Mouse (Mus musculus) neural tube, embryonic 15.5 days (tissue): Measurements from ENCODE around the gene Stx6. TPM values are rescaled to one million over a fixed set of nuclear protein-coding genes. Genes with fewer than 3 reads are reported as not detected.

Experiments
- ATAC-seq: fragments of 200-750 bp; cut with Nextera tagmentation; 2 replicates; pipeline ENCODE4 v1.8.0; 2017; ENCODE audit warnings: mild to moderate bottlenecking, moderate TSS enrichment, moderate library complexity; ENCODE audit not compliant: low FRiP score
- H3K27ac ChIP-seq: fragments of 300-500 bp; sonication (generic); replicated peaks from 2 replicates; pipeline ENCODE4 v1.5.1; 2015; ENCODE audit warnings: mild to moderate bottlenecking, inconsistent platforms
- H3K27me3 ChIP-seq: fragments of 300-500 bp; sonication (generic); replicated peaks from 2 replicates; pipeline ENCODE4 v1.6.1; 2015; ENCODE audit warnings: inconsistent platforms
- H3K36me3 ChIP-seq: fragments of 300-500 bp; sonication (generic); 2 replicates; pipeline ENCODE4 v1.6.1; 2015; ENCODE audit warnings: inconsistent platforms
- H3K4me1 ChIP-seq: fragments of 300-500 bp; sonication (generic); 2 replicates; pipeline ENCODE4 v1.6.1; 2015; ENCODE audit warnings: inconsistent platforms
- H3K4me2 ChIP-seq: fragments of 300-500 bp; sonication (generic); 2 replicates; pipeline ENCODE4 v1.6.1; 2015; ENCODE audit warnings: inconsistent platforms, mild to moderate bottlenecking, moderate library complexity
- H3K4me3 ChIP-seq: fragments of 300-500 bp; sonication (generic); replicated peaks from 2 replicates; pipeline ENCODE4 v1.5.1; 2015; ENCODE audit warnings: mild to moderate bottlenecking, inconsistent platforms
- H3K9ac ChIP-seq: fragments of 300-500 bp; sonication (generic); replicated peaks from 2 replicates; pipeline ENCODE4 v1.6.1; 2015; ENCODE audit warnings: mild to moderate bottlenecking, inconsistent platforms
- H3K9me3 ChIP-seq: fragments of 300-500 bp; sonication (generic); replicated peaks from 2 replicates; pipeline ENCODE4 v1.6.1; 2016; ENCODE audit warnings: inconsistent platforms
- WGBS: fragments of 180-500 bp; shearing (Covaris S2); methylation state at CpG from one replicate; pipeline ENCODE4 v1.1.7; 2015; ENCODE audit warnings: mixed read lengths; 5-methylcytosine and 5-hydroxymethylcytosine counted together
- polyA plus RNA-seq: library from polyadenylated mRNA; unstranded; fragments of >200 nt; fragmentation: Nextera tagmentation; extraction: Ambion mirVana; gene quantifications from 2 replicates; pipeline ENCODE4 v1.2.1, GENCODE M21; 2015

The Stx6 gene
- polyA plus RNA-seq, 1 experiment from 2014 or later: 102 TPM

- ATAC-seq: no peak
- Histone ChIP-seq H3K27me3 (no peaks in the 10 kb centered on the region), H3K9me3 (no peaks in the 10 kb centered on the region), H3K36me3 (no peaks in the 10 kb centered on the region), H3K4me3 (no peak overlapping the region), H3K9ac (no peak overlapping the region), H3K27ac (no peak overlapping the region), H3K4me2 (no peak overlapping the region), H3K4me1 (peaks cover 24% of the 10 kb centered on the region)
- 96% methylated on average over 6 of the region's 6 CpGs for WGBS
These were observed 64.5 kb downstream of the Stx6 start for GRCm38 (mm10) chr1:155223036-155223435.

GRCm38 (mm10) chr1:155223849-155224554, 65.5 kb downstream of the Stx6 start:
- H3K27ac ChIP-seq: no peak overlapping the region
- H3K9ac ChIP-seq: no peak overlapping the region

GRCm38 (mm10) chr1:155229464-155230411, 71.2 kb downstream of the Stx6 start:
- Histone ChIP-seq H3K9me3 (no peaks in the 10 kb centered on the region), H3K4me2 (no peak overlapping the region), H3K4me1 (peaks cover 64% of the 10 kb centered on the region), H3K36me3 (no peaks in the 10 kb centered on the region), H3K27me3 (no peaks in the 10 kb centered on the region), H3K4me3 (no peak overlapping the region), H3K27ac (peak overlapping the region; percentile 82), H3K9ac (no peak overlapping the region)
- ATAC-seq: peak; percentile 28
- 17% methylated on average over 14 of the region's 14 CpGs for WGBS

More at GRCm38 (mm10) chr1:155223849-155224554, 65.5 kb downstream of the Stx6 start:
- H3K27me3 ChIP-seq: no peaks in the 10 kb centered on the region
- peak overlapping the region; percentile 41 for H3K4me2 ChIP-seq
- H3K4me3 ChIP-seq: no peak overlapping the region
- peak; percentile 46; the same call in 1 of the 2 replicates for ATAC-seq
- H3K9me3 ChIP-seq: no peaks in the 10 kb centered on the region
- no peaks in the 10 kb centered on the region for H3K36me3 ChIP-seq
- 23% methylated on average over 16 of the region's 16 CpGs for WGBS
- H3K4me1 ChIP-seq: peaks cover 33% of the 10 kb centered on the region

GRCm38 (mm10) chr1:155232385-155232784, 73.9 kb downstream of the Stx6 start:
- no peak for ATAC-seq
- 71% methylated on average over 12 of the region's 12 CpGs for WGBS

GRCm38 (mm10) chr1:155232786-155233185, 74.3 kb downstream of the Stx6 start:
- peak overlapping the region; percentile 83 for H3K27ac ChIP-seq
- H3K9me3 ChIP-seq: no peaks in the 10 kb centered on the region
- no peak overlapping the region for H3K4me3 ChIP-seq
- 61% methylated on average over 6 of the region's 6 CpGs for WGBS
- no peaks in the 10 kb centered on the region for H3K27me3 ChIP-seq
- ATAC-seq: no peak
- H3K4me1 ChIP-seq: peaks cover 87% of the 10 kb centered on the region
- H3K36me3 ChIP-seq: no peaks in the 10 kb centered on the region
- no peak overlapping the region for H3K4me2 ChIP-seq
- no peak overlapping the region for H3K9ac ChIP-seq

More at GRCm38 (mm10) chr1:155232385-155232784, 73.9 kb downstream of the Stx6 start:
- no peak overlapping the region for H3K4me2 ChIP-seq
- H3K27ac ChIP-seq: peak overlapping the region; percentile 83
- no peak overlapping the region for H3K4me3 ChIP-seq
- H3K4me1 ChIP-seq: peaks cover 85% of the 10 kb centered on the region
- H3K36me3 ChIP-seq: no peaks in the 10 kb centered on the region
- no peaks in the 10 kb centered on the region for H3K9me3 ChIP-seq
- H3K27me3 ChIP-seq: no peaks in the 10 kb centered on the region
- H3K9ac ChIP-seq: no peak overlapping the region

- H3K4me1 ChIP-seq: peaks cover 84% of the 10 kb centered on the region
- H3K27ac ChIP-seq: peak overlapping the region; percentile 83
- no peaks in the 10 kb centered on the region for H3K27me3 ChIP-seq
- no peak for ATAC-seq
- H3K4me2 ChIP-seq: no peak overlapping the region
- no peaks in the 10 kb centered on the region for H3K9me3 ChIP-seq
- WGBS: 69% methylated on average over 9 of the region's 9 CpGs
- no peak overlapping the region for H3K4me3 ChIP-seq
- no peak overlapping the region for H3K9ac ChIP-seq
- no peaks in the 10 kb centered on the region for H3K36me3 ChIP-seq
These were observed 74.9 kb downstream of the Stx6 start for GRCm38 (mm10) chr1:155233378-155233777.

GRCm38 (mm10) chr1:155233931-155234607, 75.6 kb downstream of the Stx6 start:
- Histone ChIP-seq H3K4me3 (no peak overlapping the region), H3K9ac (no peak overlapping the region), H3K27ac (peak overlapping the region; percentile 83), H3K27me3 (no peaks in the 10 kb centered on the region), H3K36me3 (no peaks in the 10 kb centered on the region), H3K9me3 (no peaks in the 10 kb centered on the region), H3K4me1 (peaks cover 82% of the 10 kb centered on the region), H3K4me2 (no peak overlapping the region)
- ATAC-seq: peak; percentile 68; the same call in 1 of the 2 replicates
- WGBS: 13% methylated on average over 14 of the region's 14 CpGs

GRCm38 (mm10) chr1:155235641-155236040, 77.1 kb downstream of the Stx6 start:
- no peak for ATAC-seq
- peaks cover 73% of the 10 kb centered on the region for H3K4me1 ChIP-seq

GRCm38 (mm10) chr1:155236306-155237024, 78.0 kb downstream of the Stx6 start:
- no peak for ATAC-seq
- H3K27ac ChIP-seq: peak overlapping the region; percentile 33
- H3K9ac ChIP-seq: no peak overlapping the region
- WGBS: 36% methylated on average over 13 of the region's 13 CpGs
- no peak overlapping the region for H3K4me2 ChIP-seq
- no peaks in the 10 kb centered on the region for H3K9me3 ChIP-seq
- H3K27me3 ChIP-seq: no peaks in the 10 kb centered on the region
- H3K4me1 ChIP-seq: peaks cover 65% of the 10 kb centered on the region
- H3K4me3 ChIP-seq: no peak overlapping the region
- no peaks in the 10 kb centered on the region for H3K36me3 ChIP-seq

More at GRCm38 (mm10) chr1:155235641-155236040, 77.1 kb downstream of the Stx6 start:
- no peak overlapping the region for H3K4me3 ChIP-seq
- no peak overlapping the region for H3K9ac ChIP-seq
- H3K9me3 ChIP-seq: no peaks in the 10 kb centered on the region
- peak overlapping the region; percentile 33; the same call in 1 of the 2 replicates for H3K27ac ChIP-seq
- whole genome bisulfite sequencing: 51% methylated on average over 2 of the region's 2 CpGs
- no peaks in the 10 kb centered on the region for H3K36me3 ChIP-seq
- no peak overlapping the region for H3K4me2 ChIP-seq
- H3K27me3 ChIP-seq: no peaks in the 10 kb centered on the region

GRCm38 (mm10) chr1:155237390-155237789, 78.9 kb downstream of the Stx6 start:
- 57% methylated on average over 11 of the region's 11 CpGs for WGBS
- no peaks in the 10 kb centered on the region for H3K27me3 ChIP-seq
- H3K9me3 ChIP-seq: no peaks in the 10 kb centered on the region
- H3K9ac ChIP-seq: no peak overlapping the region
- no peak overlapping the region for H3K27ac ChIP-seq
- no peak for ATAC-seq
- no peak overlapping the region for H3K4me2 ChIP-seq
- H3K4me1 ChIP-seq: peaks cover 58% of the 10 kb centered on the region
- no peak overlapping the region for H3K4me3 ChIP-seq
- no peaks in the 10 kb centered on the region for H3K36me3 ChIP-seq

GRCm38 (mm10) chr1:155238126-155238525, 79.6 kb downstream of the Stx6 start:
- 70% methylated on average over 5 of the region's 5 CpGs for WGBS
- Histone ChIP-seq H3K9me3 (no peaks in the 10 kb centered on the region), H3K27me3 (no peaks in the 10 kb centered on the region), H3K4me3 (no peak overlapping the region), H3K36me3 (no peaks in the 10 kb centered on the region), H3K9ac (no peak overlapping the region), H3K4me2 (no peak overlapping the region), H3K4me1 (peaks cover 51% of the 10 kb centered on the region), H3K27ac (no peak overlapping the region)
- ATAC-seq: no peak
